Mouse (Mus musculus): Measurements from ENCODE around the gene Rnf214.

GRCm38 (mm10) chr9:45815525-45815924, 91.2 kb downstream of the Rnf214 start:
- TF ChIP-seq POLR2A (IDR thresholded peaks at IDR 0.05; ENCODE audit: extremely low read depth, insufficient read depth, low read length) (no peak), CTCF (IDR thresholded peaks at IDR 0.05; ENCODE audit: low read depth, low read length) (no peak)

All from liver, adult 2 months (tissue).